Mouse (Mus musculus): ENCODE results near the gene Gm45140. TPM values are rescaled to one million over a fixed set of nuclear protein-coding genes. Genes with fewer than 3 reads are reported as not detected.

Gene Gm45140
- total RNA-seq, 4 experiments from 2014 or later = 0.24 to 1.9 TPM; not detected in 2

GRCm38 (mm10) chr6:87740496-87740895 is 95.1 kb downstream of the Gm45140 start:
- no peak for DNase-seq (ENCODE audit: low spot score)

- no peak for DNase-seq (ENCODE audit: low spot score)
Observed at GRCm38 (mm10) chr6:87739898-87740297, 95.7 kb downstream of the Gm45140 start.

Other genes with a start within 250 kb of the Gm45140 start
- under 1 TPM; 0.62 to 0.68 (median 0.66) TPM for gene Prokr1, start 245.1 kb downstream of the Gm45140 start, total RNA-seq (2022)
- 1 to 10 TPM; 2.2 to 3.0 (median 2.7) TPM for gene Aplf, start 163.6 kb downstream of the Gm45140 start, total RNA-seq (2022)
- gene Efcc1, start 104.9 kb downstream of the Gm45140 start, total RNA-seq (2022) = 1 to 10 TPM in 3 of 4 experiments, under 1 TPM in 1; 0.53 to 1.2 (median 1.1) TPM
- 1 to 10 TPM in 3 of 4 experiments, under 1 TPM in 1; 0.81 to 3.6 (median 1.6) TPM for gene Gp9, start 57.7 kb downstream of the Gm45140 start, total RNA-seq (2022)
- 10 to 100 TPM in 1 of 4 experiments, 1 to 10 TPM in 3; 7.9 to 13.3 (median 9.0) TPM for gene Rab43, start 23.6 kb downstream of the Gm45140 start, total RNA-seq (2022)
- gene Isy1, start 3.0 kb upstream of the Gm45140 start, total RNA-seq (2022) = 10 to 100 TPM; 18.4 to 28.1 (median 20.6) TPM
- 100 to 1,000 TPM; 315 to 376 (median 329) TPM for gene Cnbp, start 15.3 kb upstream of the Gm45140 start, total RNA-seq (2022)
- 10 to 100 TPM; 38.3 to 41.1 (median 40.0) TPM for gene Copg1, start 52.0 kb upstream of the Gm45140 start, total RNA-seq (2022)
- gene Hmces, start 78.1 kb upstream of the Gm45140 start, total RNA-seq (2022) = 1 to 10 TPM; 7.8 to 9.4 (median 9.1) TPM
- 1 to 10 TPM in 2 of 4 experiments, under 1 TPM in 2; 0.80 to 1.4 (median 1.2) TPM for gene H1fx, start 145.8 kb upstream of the Gm45140 start, total RNA-seq (2022)
- gene Rab7, start 209.5 kb upstream of the Gm45140 start, total RNA-seq (2022) = 100 to 1,000 TPM; 276 to 300 (median 281) TPM
- 100 to 1,000 TPM in 3 of 4 experiments, 10 to 100 TPM in 1; 92.5 to 117 (median 111) TPM for gene Rpn1, start 248.7 kb upstream of the Gm45140 start, total RNA-seq (2022)